Mouse (Mus musculus) thymus, adult 2 months (tissue): Measurements from ENCODE around the gene Plekhd1. TPM values are rescaled to one million over a fixed set of nuclear protein-coding genes. Genes with fewer than 3 reads are reported as not detected.

Experiments
- DNase-seq: peaks from one replicate; pipeline ENCODE4 v3.0.0; 2021
- H3K27ac ChIP-seq: fragments of 200-500 bp; 2 replicates; pipeline ENCODE4 v1.5.1; 2012; ENCODE audit warnings: low read length, control low read depth; ENCODE audit not compliant: control insufficient read depth, insufficient read depth
- H3K27me3 ChIP-seq: fragments of 200-500 bp; 2 replicates; pipeline ENCODE4 v1.6.1; 2012; ENCODE audit warnings: mild to moderate bottlenecking, low read length, moderate library complexity, mixed read lengths; ENCODE audit not compliant: control insufficient read depth, insufficient read depth
- H3K36me3 ChIP-seq: fragments of 200-500 bp; 2 replicates; pipeline ENCODE4 v1.6.1; 2012; ENCODE audit warnings: mild to moderate bottlenecking, low read length, moderate library complexity; ENCODE audit not compliant: control insufficient read depth, insufficient read depth
- H3K4me1 ChIP-seq: fragments of 200-500 bp; replicated peaks from 2 replicates; pipeline ENCODE4 v1.6.1; 2012; ENCODE audit warnings: low read length; ENCODE audit not compliant: control insufficient read depth, insufficient read depth
- H3K4me3 ChIP-seq: fragments of 200-500 bp; 2 replicates; pipeline ENCODE4 v1.5.1; 2012; ENCODE audit warnings: mild to moderate bottlenecking, low read length, control low read depth, moderate library complexity; ENCODE audit not compliant: control insufficient read depth, insufficient read depth
- CTCF ChIP-seq: fragments of 200-500 bp; IDR thresholded peaks from 2 replicates; pipeline ENCODE4 v1.5.1; 2012; ENCODE audit warnings: mild to moderate bottlenecking, control low read depth, low read length, moderate library complexity, borderline replicate concordance; ENCODE audit not compliant: control insufficient read depth, poor library complexity, insufficient read depth; ENCODE audit errors: extremely low read depth
- POLR2A ChIP-seq: fragments of 200-500 bp; IDR thresholded peaks from 2 replicates; pipeline ENCODE4 v1.6.1; 2012; ENCODE audit warnings: mild to moderate bottlenecking, low read length, control low read depth, moderate library complexity; ENCODE audit not compliant: control insufficient read depth, poor library complexity, insufficient read depth; ENCODE audit errors: extremely low read depth
- WGBS: fragments of 180-500 bp; shearing (Covaris S2); methylation state at CpG from one replicate; pipeline ENCODE4 v1.1.7; 2018; 5-methylcytosine and 5-hydroxymethylcytosine counted together
- polyA plus RNA-seq: library from polyadenylated mRNA; depleted of rRNA; stranded (reverse); fragments of >200 nt; gene quantifications from 2 replicates; pipeline ENCODE4 v1.2.3, GENCODE M21; 2012

The Plekhd1 gene
- polyA plus RNA-seq, 1 experiment = 0.20 TPM

DNA sequence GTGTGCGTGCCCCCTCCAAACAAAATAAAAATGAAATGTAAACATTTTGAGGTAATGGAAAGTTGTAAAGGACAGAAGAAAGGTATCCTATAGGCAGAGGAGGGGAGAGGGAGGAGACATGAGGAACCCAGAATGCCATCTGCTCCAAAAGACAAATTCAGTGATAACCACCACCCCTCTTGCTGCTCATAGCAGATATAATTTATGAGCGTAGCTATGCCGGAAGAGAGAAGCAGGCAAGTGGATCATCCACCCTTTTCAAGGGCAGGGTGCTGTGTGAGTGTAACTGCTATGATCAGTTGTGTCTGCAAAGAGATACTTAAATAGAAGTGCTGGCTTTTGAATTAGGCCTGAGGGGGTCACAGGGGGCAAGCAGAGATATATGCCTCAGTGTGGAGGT lies 8.8 kb upstream of the Plekhd1 start:
- no peak overlapping the region for H3K4me3 ChIP-seq
- H3K27me3 ChIP-seq = no peaks in the 10 kb centered on the region
- H3K36me3 ChIP-seq = peaks cover 7% of the 10 kb centered on the region; the same call in 1 of the 2 replicates
- no peaks in the 10 kb centered on the region for H3K4me1 ChIP-seq
- no peak overlapping the region for H3K27ac ChIP-seq
- TF ChIP-seq CTCF (no peak), POLR2A (no peak)
- 98% methylated on average over 3 of the region's 3 CpGs for WGBS
- no peak for DNase-seq

DNA sequence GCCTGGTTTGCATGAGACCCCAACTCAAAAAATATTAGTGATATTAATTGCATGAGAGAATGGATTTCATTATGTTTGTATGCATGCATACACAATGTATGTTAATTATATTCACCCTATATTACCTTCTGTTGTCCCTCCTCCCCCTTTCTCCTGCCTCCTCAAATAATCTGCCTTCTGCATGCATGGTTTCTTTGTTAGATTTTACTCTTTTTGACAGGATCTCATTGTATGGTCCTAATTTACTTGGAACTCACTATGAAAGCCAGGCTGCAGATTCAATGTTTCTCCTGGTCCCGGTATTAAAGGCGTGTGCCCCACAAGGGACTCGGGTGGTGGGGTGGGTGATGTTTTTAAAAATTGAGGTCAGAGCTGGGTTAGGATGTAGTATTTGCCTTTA lies 8.1 kb upstream of the Plekhd1 start:
- Histone ChIP-seq H3K4me1 (no peaks in the 10 kb centered on the region), H3K4me3 (no peak overlapping the region), H3K27me3 (no peaks in the 10 kb centered on the region), H3K36me3 (0 out of 2 replicates have a peak, but pooled peaks cover 3% of the 10 kb centered on the region), H3K27ac (no peak overlapping the region)
- TF ChIP-seq POLR2A = no peak
- no peak for TF ChIP-seq CTCF
- WGBS = 96% methylated on average over 3 of the region's 3 CpGs
- DNase-seq = no peak

DNA sequence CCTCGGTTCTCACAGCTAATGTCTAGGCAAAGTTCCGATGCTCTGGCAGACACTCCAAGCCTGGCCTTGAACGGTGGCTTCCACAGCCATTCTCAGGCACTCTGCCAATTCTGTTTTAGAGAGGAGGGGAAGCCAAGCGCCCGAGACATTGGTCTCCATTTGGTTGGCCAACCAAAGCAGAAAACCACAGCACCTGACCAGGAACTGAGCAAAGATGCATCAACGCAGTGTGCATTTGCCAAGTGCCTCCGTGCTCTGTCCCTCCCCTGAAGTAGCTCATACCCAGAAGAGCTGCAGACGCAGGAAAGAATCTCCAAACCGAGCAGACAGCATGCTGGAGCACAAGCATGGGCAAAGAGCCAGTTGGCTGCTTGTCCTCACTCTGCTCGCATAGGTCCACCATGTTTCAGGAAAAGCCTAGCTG lies 4.6 kb upstream of the Plekhd1 start:
- no peaks in the 10 kb centered on the region for H3K36me3 ChIP-seq
- H3K27ac ChIP-seq = no peak overlapping the region
- peaks cover 7% of the 10 kb centered on the region; the same call in 1 of the 2 replicates for H3K27me3 ChIP-seq
- no peaks in the 10 kb centered on the region for H3K4me1 ChIP-seq
- 7% methylated on average over 10 of the region's 10 CpGs for WGBS
- H3K4me3 ChIP-seq = no peak overlapping the region
- DNase-seq = no peak
- TF ChIP-seq POLR2A (no peak), CTCF (no peak)

DNA sequence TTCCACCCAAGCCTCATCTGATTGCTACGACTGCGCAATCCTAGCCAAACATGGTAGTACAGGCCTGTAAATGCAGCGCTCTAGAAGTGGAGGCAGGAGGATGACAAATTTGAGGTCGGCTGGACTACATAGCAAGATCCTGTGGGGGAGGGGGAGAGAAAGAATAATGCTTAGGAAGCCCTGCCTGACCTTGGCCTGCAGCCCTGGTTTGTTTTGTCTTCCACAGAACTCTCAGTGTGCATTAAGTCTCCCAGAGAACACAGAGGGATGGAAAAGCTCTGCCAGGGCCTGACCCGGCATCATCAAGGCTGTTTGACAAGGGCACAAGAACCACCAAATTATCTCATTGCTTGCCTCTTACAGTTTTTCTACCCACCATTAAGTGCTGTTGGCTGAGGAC lies 2.7 kb upstream of the Plekhd1 start:
- no peaks in the 10 kb centered on the region for H3K36me3 ChIP-seq
- 85% methylated on average over 5 of the region's 5 CpGs for WGBS
- peaks cover 16% of the 10 kb centered on the region; the same call in 1 of the 2 replicates for H3K27me3 ChIP-seq
- no peak overlapping the region for H3K27ac ChIP-seq
- H3K4me1 ChIP-seq = no peaks in the 10 kb centered on the region
- no peak for DNase-seq
- no peak overlapping the region for H3K4me3 ChIP-seq
- TF ChIP-seq CTCF (no peak), POLR2A (no peak)

DNA sequence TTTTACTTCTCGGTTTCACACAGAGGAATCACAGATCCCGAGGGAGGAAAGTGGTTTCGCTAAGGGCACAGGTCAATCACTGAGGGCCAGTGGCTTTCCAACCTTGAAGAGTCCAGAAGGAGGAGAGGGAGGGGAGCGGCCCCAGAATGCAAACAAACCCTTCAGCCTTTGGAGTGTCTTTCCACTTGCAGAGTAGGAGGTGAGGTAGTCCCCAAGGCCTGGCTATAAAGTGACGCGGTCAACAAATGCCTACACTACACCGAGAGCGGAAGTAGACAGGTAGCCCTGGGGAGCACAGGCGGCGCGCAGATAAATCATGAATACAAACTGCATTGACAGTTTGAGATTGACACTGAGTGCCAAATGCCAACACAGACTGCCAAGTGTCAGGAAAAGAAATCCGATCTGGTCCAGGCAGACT lies 710 bp upstream of the Plekhd1 start:
- Histone ChIP-seq H3K27ac (no peak overlapping the region), H3K27me3 (peaks cover 16% of the 10 kb centered on the region; the same call in 1 of the 2 replicates), H3K36me3 (no peaks in the 10 kb centered on the region), H3K4me1 (no peaks in the 10 kb centered on the region), H3K4me3 (no peak overlapping the region)
- 48% methylated on average over 12 of the region's 12 CpGs for WGBS
- no peak for DNase-seq
- TF ChIP-seq CTCF (no peak), POLR2A (no peak)

DNA sequence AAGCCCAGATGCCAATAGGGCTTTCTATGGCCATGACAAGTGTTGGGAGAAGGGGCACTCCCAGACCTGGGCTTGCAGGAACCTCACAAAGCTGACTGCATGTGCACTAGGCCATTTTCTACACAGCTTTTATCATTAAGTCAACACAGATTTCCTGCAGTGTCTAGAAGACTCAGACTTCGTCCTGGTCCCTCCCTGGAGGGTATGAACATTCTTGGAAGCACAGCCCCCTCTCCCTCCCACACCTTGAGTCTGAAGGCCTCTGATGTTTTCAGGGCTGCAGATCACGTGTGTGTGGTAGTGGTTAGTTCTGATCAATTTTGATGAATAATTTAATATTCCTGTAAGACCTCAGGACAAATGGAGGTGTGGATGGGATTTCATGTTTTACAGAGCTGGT lies 1.3 kb downstream of the Plekhd1 start:
- no peak for DNase-seq
- Histone ChIP-seq H3K4me1 (no peaks in the 10 kb centered on the region), H3K27ac (no peak overlapping the region), H3K4me3 (no peak overlapping the region), H3K36me3 (no peaks in the 10 kb centered on the region), H3K27me3 (peaks cover 16% of the 10 kb centered on the region; the same call in 1 of the 2 replicates)
- WGBS = 80% methylated on average over 2 of the region's 2 CpGs
- TF ChIP-seq POLR2A = no peak
- no peak for TF ChIP-seq CTCF

DNA sequence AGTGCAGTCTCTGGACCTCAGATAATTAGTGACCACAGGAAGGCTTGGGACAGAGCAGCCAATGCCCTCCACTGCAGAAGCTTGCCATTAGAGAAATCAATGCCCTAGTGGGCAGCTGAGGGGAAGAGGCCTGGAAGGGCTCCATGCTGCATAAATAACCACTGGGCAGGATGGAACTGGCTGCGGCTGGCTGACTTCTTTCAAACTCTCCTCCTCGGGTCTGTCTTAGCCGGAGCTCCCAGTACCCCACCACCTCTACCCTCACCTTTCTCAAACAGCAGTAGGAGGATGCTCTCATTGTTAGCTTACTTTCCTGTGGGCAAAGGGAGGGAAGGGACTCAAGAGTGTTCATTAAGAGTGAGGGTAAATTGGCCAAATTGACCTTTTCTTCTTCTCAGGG lies 2.6 kb downstream of the Plekhd1 start:
- no peak for DNase-seq

More for the DNA sequence above, 2.6 kb downstream of the Plekhd1 start:
- 90% methylated on average over 3 of the region's 3 CpGs for WGBS
- H3K4me3 ChIP-seq = no peak overlapping the region
- H3K4me1 ChIP-seq = no peaks in the 10 kb centered on the region
- TF ChIP-seq CTCF (no peak), POLR2A (no peak)
- no peak overlapping the region for H3K27ac ChIP-seq
- H3K27me3 ChIP-seq = peaks cover 16% of the 10 kb centered on the region; the same call in 1 of the 2 replicates
- no peaks in the 10 kb centered on the region for H3K36me3 ChIP-seq
